Mouse (Mus musculus) naive thymus-derived CD4-positive, alpha-beta T cell, adult 2 months (primary cell): ENCODE measurements around the gene Tcf20.
A peak's percentile ranks its signal among the peaks of the same experiment; 100 is the strongest.

ENCODE experiments used
- DNase-seq: peaks from one replicate; pipeline ENCODE4 v3.0.0-alpha.2; 2011; ENCODE audit warnings: low read depth

Tcf20 gene

DNA sequence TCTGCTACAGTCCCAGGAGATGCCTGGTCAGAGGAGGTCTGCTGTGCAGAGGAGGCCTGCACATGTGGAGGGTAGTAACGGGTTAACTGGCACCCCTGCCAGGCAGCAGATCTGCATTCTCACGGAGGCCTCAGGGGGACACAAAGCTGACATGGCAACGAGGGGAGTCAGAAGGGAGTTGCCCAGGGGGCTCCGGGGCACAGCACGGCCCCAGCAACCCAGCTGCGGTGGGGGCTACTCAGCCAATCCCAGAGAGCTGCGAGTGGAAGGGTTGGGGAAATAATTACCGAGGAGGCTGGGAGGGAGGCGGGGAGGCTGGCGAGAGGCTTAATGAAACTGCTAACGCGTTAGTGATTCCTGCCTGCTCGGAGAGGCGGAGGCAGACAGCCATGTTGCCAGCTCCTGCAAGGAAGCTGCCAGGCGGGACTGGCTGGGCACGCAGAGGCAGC is 29.4 kb downstream of the Tcf20 start:
- no peak for DNase-seq

DNA sequence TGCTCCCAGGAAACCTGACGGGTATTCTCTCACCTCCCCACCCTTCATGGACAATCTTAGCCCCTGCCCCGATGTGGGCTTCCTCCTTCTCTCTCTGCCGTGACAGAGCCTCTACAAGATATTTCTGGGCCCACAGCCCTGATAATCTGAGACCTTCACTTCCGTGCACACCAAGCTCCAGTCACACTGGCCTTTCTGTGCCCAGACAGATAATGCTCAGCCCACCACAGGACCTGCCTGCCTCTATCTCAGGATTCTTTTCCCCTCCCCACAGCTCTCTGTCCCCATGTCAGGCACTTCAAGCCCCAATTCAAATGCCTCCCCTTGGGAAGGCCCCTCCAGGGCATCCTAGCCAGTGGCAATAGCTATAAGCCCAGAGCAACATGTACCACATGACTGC is 31.0 kb downstream of the Tcf20 start:
- no peak for DNase-seq

DNA sequence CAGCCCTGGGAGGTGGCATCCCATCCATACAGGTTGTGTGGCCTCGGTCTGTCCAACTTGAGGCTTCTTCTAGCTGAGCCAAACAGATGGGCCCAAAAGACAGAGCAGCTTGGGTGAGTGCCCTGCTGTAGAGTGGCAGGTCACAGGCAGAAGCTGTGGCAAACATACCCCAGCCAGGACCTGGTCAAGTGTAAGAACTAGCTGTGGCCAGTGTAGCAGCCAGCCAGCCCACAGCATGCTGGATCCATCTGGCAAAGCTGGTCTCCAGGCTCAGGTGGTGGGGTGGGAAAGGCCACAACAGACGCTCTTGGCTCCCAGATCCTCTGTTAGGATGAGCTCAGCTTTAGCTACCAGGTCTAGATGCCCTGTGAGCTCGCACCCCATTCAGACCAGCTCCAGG is 31.4 kb downstream of the Tcf20 start:
- no peak for DNase-seq

DNA sequence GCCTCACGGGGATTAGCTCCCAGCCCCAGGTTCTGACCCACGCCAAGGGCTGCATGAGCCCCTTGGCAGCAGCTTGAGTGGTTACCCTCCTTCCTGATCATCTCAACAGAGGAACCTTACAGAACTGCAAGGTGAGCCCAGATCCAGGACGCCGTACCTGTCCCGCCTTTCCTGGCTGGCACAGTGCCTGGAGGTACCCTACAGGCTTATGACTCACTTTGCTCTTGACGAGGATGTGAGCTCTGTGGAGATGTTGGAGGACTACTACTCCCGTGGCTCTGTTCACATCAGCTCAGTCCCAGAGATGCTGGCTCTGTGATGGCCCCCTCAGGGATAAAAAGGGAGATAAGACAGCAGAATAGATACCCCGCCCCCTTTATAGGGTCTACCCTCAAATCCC is 32.4 kb downstream of the Tcf20 start:
- DNase-seq = no peak

DNA sequence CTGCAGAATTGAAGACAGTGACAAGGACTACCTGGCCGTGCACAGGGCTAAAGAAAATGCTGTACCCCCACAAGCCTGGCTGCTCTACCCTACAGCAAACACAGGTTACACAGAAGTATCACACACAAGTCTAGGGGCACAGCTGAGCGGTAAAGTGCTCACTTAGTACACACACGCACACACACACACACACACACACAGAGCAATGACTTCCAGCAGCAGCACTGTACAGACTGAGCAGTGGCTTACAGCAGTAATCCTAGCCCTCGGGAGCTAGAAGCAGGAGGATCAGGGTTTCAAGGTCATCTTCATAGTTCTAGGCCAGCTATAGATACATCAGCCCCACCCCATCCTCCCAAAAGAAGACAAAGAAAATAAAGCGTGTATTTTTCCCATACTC is 33.6 kb downstream of the Tcf20 start:
- no peak for DNase-seq

DNA sequence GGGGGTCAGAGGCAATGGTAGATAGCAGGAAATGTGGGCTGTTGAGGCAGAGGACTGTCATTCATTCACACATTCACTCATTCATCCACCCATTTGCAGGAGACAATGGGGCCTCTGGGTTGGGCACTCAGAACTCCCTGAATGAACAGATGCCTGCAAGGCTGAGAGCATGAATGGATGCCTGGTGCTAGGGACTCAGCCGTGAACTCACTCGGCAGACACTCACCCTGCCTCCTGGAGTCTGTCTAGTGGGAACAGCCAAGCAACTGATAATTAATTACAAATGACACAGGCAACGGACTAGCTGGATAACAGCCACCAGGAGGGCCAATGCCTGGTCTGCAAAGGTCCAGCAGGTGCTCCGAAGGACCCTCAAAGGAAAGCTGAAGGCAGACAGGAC is 34.6 kb downstream of the Tcf20 start:
- no peak for DNase-seq

DNA sequence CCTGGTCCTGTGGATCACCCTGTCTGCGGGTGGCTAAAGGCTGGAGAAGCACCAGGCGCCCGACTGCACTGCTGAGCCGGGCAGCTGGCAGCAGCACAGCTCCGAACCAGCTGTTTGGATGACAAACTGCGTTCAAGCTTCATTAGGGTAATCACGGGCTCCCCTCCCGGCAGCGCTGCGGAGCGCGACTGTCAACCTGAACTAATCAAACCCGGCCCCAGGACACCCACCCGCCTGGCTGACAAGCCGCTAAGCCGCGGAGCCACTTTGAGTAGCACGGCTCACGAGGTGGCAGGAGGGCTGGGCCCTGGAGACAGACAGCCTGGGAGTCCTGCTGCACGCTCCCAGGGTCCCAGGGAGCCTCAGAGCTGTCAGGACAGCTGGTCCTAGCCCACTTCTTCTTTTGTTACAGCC is 35.4 kb downstream of the Tcf20 start:
- no peak for DNase-seq

DNA sequence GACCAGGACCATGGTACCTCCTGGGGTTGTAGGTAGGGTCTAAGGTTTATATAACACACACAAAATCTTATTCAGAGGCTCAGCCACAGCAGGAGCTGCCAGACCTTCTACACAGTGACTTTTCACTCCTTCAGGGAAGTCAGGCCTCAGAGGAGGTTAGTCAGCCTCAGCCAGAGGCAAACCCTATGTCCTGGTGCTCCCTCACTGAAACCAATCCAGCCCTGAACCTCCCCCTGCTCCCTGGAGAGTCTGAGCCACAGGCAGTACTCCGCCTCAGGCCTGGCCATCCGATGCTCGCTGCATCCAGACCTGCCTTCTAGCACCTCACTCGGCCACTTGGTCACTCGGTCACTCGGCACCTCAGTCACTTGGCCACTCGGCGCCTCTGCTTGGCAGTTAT is 37.4 kb downstream of the Tcf20 start:
- DNase-seq = no peak

DNA sequence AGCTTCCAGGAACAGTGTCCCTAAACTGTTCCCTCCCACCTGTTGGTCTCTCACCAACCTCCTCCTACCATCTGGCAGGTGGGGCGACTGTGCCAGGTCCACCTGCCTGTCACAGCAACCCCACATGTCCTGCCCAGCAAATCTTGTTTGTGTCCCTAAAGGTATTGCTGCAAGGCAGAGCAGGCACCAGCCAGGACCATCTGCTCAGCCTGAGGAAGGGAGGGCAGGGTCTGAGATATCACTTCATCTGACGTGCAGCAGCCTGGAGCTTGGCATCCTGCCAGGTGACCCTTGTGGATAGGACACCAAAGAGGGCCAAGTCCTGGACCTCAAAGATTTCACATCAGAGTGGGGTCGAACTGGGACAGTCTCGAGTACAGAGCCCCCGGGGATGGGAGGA is 40.2 kb downstream of the Tcf20 start:
- DNase-seq = no peak

DNA sequence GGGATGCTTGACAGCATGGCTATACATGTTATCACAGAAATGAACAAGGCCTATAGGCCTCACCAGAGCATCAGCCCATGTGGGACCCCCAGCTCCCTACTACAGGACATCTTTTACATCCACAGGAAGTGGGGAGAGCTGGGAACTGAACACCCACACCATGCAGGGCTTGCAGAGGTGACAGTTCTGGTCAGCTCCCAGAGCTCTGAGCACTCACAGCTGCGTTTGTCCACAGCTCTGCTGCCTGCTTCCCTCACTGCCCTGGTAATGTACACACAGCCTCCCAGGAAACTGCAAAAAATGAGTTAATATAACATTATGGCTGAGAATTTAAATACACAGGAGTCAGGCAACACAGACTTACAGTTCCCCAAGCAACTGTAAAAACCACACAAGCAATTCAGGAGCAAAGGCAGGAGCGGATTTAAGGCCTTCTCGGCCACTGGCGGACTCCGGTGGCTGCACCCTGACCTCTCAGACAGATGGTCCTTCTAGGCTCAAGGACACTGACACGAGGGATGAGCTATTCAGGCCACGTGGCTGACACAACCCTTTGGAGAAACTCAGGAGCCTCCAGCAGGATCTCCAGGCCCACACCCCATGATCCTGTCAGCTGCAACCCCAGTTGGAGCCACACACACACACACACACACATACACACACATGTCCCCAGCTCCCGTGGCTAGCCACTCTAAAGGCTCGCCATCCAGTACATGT is 43.0 kb downstream of the Tcf20 start:
- no peak for DNase-seq

DNA sequence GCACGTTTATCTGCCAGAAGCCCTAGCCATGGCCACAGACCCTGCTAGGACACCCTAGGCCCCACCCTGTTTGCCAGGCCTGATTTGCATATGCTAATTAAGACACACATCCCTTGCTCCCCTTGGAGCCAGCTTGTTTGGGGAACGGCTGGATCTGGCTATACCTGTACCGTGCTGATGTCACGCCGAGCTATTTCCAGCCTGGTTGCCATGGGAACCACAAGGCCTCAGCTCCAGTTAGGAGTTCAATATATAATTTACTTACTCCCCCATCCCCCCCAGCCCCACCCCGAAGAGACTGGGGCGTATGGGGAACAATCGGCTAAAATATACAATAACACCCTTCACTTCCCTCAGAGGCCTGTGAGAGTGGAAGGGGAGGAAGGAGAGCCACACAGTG is 45.9 kb downstream of the Tcf20 start:
- DNase-seq = no peak

DNA sequence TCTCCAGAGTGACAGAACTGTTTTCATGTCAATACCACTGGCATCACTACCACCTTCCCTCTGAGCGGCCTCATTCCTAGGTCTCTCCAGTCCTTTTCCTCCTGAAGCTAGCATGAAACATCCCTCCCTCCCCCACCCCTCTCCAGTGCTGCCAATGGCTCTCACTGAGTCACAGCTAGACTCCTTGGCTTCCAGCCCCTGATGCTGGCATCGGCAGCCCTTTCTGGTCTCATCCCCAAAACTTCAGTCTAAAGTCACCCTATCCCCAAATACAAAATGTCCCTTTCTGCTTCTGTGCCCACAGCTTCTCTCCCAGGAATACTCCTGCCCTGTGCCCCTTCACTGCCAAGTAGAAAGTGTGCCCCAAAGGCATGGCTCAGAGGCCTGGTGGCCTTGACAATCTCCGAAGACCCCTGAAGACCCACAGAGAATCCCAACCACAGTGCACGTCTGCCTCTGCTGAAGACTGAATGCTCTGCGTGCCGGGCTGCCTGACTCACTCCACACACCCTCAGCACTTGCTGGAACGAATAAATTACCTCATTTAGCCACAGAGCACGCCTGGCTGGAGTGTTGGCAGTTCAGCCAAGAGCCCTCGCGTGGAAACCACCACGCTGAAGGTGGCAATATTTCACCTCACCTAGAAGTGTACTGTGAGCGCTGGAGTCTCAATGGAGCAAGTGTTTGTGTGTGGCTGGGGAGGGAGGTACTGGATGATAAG is 47.0 kb downstream of the Tcf20 start:
- DNase-seq = no peak

DNA sequence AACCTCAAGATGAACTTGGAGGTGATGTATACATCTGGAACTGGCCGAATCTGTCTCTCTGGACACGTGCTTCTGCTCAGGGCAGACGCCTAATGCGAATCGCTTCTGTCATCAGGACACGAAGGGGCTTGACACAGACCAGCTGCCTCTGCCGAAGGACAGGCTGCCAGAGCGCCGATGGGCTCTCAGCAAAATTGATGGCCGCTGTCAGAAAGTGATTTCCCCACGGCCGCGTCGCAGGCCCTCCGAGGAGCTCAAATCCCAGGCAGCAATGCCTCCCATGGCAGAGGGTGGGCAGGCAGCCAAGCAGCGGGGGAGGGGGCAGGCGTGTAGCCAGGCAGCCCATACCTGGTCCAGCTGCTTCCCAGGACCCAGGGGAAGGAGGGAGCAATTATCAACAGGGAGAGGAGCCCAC is 49.5 kb downstream of the Tcf20 start:
- no peak for DNase-seq

DNA sequence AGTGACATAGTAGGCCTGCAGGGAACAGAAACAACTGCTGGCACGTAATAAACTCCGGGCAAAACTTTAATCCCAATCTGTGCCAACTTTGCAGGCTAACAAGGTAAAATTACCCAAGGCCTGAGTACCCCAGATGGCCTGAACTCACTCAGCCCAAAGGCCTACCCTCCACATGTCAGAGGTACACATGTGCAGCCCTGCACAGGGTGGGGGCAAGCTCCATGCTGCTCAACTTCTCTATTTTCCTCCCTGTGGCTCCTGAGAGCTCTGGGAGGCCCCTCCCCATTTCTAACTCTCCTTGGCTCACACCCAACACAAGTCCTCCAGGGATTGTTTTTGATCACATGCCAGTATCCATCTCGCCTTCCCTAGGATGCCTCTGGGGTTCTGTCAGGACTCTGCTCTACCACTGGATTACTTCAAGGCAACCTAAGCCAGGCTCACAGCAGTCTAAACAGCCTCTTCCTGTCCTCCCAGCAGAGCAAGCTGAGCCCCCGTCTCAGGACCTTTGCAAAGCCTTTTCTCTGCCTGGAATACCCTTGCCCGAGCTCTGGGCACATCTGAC is 50.2 kb downstream of the Tcf20 start:
- DNase-seq = no peak

DNA sequence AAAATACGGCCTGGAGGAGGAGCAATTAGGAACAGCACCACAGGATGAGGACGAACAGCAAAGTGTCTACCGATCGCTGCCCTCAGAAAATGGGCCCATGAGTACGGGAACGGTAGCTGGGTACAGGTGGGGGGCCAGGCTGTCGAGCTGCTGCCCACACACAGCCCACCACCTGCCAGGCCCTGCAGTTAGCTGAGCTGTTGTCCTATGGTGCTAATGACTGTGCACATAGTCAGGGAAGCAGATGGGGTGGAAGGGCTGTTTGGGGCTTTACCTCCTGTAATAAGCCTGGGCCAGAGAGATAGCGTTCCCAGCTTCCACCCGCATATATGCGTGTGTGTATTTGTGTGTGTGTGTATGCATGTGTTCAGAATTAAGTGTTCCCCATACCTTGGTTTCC is 52.7 kb downstream of the Tcf20 start:
- DNase-seq = no peak

DNA sequence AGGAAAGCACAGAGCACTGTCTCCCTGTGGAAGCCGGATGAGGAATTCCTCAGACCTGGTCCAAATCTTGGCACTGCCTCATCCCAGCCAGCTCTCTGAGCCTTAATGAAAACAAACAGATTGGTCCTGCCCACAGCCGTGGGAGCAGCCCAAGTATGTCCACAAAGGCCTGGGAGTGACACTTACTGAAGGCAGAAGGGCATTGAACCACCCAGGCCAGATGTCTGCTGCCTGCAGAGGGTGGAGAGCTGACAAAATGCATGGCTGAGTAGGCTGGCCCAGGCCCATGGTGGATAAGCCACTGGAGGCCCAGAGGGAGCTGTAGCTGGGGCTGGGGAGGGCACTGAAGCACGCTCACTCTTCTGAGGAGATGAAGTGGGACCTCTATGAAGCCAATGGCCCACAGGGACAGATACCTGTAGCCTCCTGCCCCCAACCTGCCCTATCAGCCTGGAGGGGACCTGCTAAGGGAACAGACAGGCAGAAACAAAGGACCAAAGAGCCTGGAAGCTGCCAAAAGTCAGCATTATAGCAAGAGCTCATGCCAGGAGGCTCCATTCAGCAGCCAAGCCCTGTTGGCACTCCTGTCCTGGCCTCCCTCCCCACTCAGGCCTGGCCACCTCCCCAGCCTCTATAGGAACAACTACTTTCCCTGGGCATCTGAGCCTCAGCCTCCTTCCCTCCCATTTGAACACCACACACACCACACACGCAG is 54.6 kb downstream of the Tcf20 start:
- DNase-seq = no peak

DNA sequence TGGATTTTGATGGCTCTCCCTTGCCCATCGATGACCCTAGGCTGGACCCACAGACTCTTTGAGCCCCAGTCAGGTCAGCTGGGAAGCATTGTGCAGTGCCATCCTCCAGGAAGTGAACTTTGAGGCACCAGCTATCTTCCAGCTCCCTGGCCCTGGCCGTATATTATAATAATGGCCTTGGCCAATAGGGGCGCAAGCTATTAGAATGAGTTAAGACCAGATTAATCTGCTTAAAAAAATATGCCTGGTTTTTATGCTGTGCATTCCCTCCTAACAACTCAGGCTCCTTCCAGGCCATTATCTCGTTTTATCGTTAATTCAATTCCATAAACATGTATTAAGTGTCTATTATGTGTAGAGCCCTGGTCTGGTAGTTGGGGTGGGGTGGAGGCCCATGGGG is 56.2 kb downstream of the Tcf20 start:
- no peak for DNase-seq

DNA sequence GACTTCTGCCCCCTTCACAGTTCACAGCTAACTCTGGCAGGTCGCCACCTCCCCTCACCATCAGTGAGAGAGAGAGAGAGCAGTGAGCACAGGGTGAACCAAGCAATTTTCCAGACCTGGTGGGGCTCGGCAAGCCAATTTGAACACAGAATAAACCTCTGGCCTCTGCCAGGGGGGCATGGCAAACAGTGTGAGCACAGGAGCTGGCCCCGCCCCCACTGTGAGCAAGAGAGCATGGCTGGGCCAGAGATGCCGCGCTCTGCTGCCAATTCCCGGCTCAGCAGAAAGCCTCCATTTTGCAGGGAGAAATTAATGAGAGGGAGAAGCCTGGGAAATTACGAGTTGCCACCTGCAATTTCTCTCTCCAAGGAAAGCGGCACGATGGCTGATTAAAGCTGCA is 58.1 kb downstream of the Tcf20 start:
- DNase-seq = no peak

DNA sequence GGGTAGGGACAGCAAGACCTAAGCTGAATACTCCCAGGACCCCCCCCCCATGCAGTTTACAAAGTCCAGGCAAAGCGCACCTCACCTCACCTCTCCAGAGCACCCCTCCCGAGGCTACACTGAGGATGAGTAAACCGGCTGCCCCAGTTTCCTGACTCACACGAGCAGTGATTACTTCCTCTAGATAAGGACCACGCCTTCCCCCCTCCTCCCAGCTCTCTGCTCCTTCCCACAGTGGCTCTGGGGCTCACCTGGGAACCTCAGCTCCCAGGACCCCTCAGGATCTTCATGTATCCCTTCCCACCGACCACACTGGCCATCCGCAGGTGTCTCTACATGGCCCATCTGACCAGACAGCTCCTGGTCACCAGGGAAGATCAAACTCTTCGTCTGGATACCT is 58.8 kb downstream of the Tcf20 start:
- peak; percentile 52 for DNase-seq

DNA sequence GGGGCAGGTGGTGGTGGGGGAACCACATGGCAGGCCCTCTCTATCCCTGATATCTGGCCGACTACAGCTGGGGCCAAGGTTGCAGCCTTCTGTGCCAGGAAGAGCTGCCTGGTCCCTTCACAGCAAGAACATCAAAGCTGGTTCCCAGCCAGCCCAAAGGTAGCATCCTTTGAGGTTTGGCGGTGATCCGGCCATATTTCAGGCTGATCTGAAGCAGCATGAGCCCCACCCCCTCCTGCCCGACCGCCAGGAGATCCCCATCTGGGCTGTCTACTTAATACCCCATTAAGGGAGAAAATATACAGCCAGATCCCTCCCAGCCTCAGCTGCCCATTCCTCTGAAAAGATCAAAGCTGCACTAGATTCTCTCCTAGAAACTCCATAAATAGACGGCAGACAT is 59.6 kb downstream of the Tcf20 start:
- DNase-seq = peak; percentile 34

DNA sequence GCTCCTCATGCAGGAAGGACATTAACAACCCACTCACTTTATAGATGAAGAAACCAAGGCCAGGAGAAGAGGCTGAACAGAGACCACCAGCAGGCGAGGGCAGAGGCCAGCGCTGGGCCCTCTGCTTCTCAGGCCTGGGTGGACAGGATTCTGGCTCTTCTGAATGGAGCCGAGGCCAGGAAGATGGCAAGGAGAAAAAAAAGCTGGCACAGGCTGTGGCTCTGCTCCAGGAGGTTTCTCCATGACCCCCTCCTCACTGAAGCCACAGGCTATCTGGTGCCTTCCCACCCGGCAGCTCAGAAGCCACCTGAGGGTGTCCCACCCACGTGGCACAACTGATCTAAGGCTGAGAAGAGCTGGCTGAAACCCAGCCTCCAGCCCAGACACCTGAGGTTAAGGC is 60.6 kb downstream of the Tcf20 start:
- no peak for DNase-seq

DNA sequence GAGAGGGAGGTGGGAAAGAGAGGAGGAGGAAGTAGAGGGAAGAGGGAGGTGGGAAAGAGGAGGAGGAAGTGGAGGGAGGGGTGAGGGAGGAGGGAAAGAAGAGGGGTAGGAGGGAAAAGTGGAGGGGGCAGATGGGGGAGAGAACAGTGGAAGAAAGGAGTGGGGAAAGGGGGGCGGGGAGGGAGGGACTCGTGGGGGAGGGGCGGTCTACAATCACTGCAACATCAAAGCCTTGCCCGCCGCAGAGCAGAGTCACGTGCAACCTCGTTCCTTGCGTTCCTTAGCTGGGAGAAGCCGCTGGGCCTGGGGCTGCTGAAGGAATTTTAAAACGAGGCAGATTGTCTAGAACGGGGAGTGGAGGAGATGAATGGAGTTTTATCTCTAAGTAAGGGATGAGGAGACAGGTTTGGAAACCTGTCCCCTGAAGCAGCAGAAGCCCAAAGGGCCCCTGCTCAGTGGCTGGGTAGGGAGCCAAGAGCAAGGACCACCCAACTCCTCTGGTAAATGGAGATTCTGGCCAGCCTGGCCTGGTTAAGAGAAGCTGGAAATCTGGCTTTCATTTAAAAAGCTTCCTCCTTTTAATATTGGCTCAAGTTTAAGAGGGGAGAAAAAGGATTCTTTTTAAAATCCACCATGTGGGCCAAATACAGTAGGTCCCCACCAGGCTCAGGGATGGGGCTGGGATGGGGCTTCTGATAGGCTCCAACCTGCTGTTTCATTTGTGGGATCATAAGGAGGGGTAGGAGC is 62.8 kb downstream of the Tcf20 start:
- no peak for DNase-seq
